Mouse (Mus musculus): ENCODE data around the gene Rtel1.

DNA sequence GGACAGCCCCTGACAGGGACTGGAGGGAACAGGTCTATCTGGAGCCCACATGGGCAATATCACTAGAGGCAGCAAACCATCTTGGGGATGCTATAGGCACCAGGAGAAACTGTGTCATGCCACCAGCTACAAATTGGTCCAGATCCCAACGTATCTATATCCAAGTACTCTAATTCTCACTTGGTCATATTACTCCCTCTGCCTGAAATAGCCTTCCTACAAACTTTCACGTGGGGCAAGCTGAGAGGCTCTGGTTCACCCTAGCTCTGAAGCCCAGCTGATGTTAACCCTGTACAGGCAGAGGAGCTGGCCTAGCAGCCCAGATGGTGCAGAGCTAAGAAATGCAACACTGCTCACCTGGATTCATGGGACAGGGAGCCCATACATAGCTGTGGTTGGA, 72.0 kb downstream of the Rtel1 start:
- TF ChIP-seq CTCF (IDR thresholded peaks at IDR 0.05; ENCODE audit: extremely low read depth, insufficient read length, insufficient replicate concordance, low read depth, low read length): no peak
- no peak for TF ChIP-seq POLR2A (IDR thresholded peaks at IDR 0.05; ENCODE audit: low read depth, low read length)
